Mouse (Mus musculus): Measurements from ENCODE around the gene Brd3.

The Brd3 gene

DNA sequence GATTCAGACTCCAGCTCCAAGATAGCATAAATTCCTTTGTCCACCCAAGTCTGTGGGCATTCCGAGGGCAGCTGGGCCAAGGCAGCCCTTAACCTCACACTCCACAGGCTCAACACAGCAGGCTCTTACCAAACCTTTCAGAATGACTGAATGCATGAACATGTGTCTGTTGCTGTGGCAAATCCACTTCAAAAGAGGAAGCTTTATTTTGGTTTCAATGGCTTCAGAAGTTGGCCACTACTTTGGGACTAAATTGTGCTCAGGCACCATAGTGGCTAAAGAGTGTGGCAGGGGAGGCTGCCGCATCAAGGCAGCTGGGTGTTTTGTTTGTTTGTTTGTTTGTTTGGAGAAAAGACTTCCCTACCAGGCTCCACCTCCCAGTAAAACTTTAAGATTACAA lies 107.4 kb downstream of the Brd3 start:
- no peak for DNase-seq (ENCODE audit: low spot score in 2 of 2)

DNA sequence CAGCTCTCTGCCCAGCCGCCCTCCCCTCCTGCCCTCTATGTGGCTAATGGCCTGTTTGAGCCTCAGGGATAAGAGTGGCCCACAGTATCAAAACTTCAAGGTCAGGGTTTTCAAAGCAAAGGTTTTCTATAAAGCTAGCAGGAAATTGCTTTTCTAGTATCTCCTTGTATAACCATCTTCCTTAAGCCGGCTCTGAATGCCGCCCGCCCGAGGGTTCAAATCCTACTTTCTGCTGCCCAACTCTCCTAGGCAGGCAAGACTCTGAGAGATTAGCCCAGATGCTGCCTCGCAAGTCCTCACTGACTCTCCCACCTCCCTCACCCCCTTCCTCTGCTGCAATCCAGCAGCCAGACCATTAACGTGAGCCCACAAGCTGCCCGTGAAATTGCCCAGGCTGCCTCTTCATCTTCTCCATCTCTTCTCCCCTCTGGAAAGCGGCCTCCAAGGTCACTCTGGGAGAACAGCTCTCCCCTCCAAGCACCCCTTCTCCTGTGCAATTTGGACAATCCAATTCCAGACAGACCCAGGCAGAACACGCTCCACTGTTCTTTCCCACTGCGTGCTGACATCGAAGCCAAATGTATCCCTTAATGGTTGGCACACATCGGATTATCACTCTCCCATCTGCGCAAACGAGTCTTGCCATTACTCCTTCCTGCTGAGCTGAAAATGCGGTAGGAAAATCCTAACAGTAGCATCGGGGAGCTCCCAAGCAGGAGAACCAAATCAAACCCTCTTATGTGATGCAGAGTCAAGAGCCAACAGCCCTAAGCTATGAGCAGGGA lies 110.6 kb downstream of the Brd3 start:
- DNase-seq (ENCODE audit: low spot score in 2 of 2) = no peak

Data from frontal cortex, postnatal 10 days (tissue).